Mouse (Mus musculus) brain, embryonic 14.5 days (tissue): ENCODE measurements around the gene Fli1.

ENCODE experiments used
- CTCF ChIP-seq: fragments of 200-500 bp; IDR thresholded peaks from 2 replicates; pipeline ENCODE4 v1.5.1; 2012; ENCODE audit warnings: inconsistent platforms, mild to moderate bottlenecking, moderate library complexity, borderline replicate concordance; ENCODE audit not compliant: insufficient read depth, insufficient read length; ENCODE audit errors: extremely low read depth
- POLR2A ChIP-seq: fragments of 200-500 bp; IDR thresholded peaks from 2 replicates; pipeline ENCODE4 v1.6.1; 2012; ENCODE audit warnings: mild to moderate bottlenecking, inconsistent platforms, borderline replicate concordance; ENCODE audit not compliant: poor library complexity, insufficient read depth, insufficient read length, severe bottlenecking; ENCODE audit errors: extremely low read depth

- TF ChIP-seq CTCF = no peak
- no peak for TF ChIP-seq POLR2A
These were observed 98.8 kb downstream of the Fli1 start for GRCm38 (mm10) chr9:32443817-32444216.
